Mouse (Mus musculus) brain, embryonic 14.5 days (tissue): ENCODE results near the gene Btbd35f21. TPM values are rescaled to one million over a fixed set of nuclear protein-coding genes. Genes with fewer than 3 reads are reported as not detected.
"Not testable (repeated sequence)": the region's sequence is repeated elsewhere in the genome, so short reads cannot be mapped to it uniquely, and the experiment has no call there.

Experiments
- DNase-seq: peaks from one replicate; pipeline ENCODE4 v3.0.0-alpha.2; 2011; ENCODE audit warnings: low read depth
- polyA plus RNA-seq: library from polyadenylated mRNA; depleted of rRNA; stranded (reverse); fragments of >200 nt; gene quantifications from 2 replicates; pipeline ENCODE4 v1.2.3, GENCODE M21; 2012; rRNA removed

The Btbd35f21 gene
- polyA plus RNA-seq: not detected in 2 replicates

GRCm38 (mm10) chrX:32725809-32726208, at the start of gene Btbd35f21:
TSS of gene Btbd35f21 (plus strand) at chrX:32726109.
- DNase-seq: not testable (repeated sequence)

Other genes starting within 250 kb of the Btbd35f21 start
- gene Btbd35f1, start 166.1 kb upstream of the Btbd35f21 start, polyA plus RNA-seq: not detected in 2 replicates
- gene Gm5926, start 75.4 kb upstream of the Btbd35f21 start, polyA plus RNA-seq: not detected in 2 replicates
- gene Btbd35f30, start 168.5 kb downstream of the Btbd35f21 start, polyA plus RNA-seq: not detected in 2 replicates
- not detected in 2 replicates for gene Gm21789, start 215.7 kb downstream of the Btbd35f21 start, polyA plus RNA-seq
- gene Btbd35f5, start 247.8 kb downstream of the Btbd35f21 start, polyA plus RNA-seq: not detected in 2 replicates